Mouse (Mus musculus): Measurements from ENCODE around the gene Ms4a2. TPM values are rescaled to one million over a fixed set of nuclear protein-coding genes. Genes with fewer than 3 reads are reported as not detected.
A peak's percentile ranks its signal among the peaks of the same experiment; 100 is the strongest.

The Ms4a2 gene
- total RNA-seq, 2 experiments from 2014 or later = not detected

DNA sequence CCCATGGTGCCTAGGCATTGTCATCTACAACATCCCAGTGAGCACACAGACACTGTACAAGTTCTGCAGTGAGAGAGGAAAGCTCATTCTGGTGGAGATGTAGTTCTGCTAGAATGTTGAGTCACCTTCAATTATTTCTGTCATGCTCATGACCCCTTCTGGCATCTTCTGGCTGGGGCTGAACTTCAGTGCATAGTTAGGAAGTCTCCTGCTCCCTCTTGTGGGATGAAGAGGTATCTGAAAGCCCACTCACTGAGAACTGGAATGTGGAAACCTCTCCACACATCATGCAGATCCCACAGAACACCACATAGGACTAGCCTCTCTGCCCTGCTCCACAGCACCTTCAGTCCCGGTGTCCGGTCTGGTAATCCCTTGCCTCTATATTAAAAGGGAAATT lies 21.5 kb downstream of the Ms4a2 start:
- intact Hi-C loops (cut with DNase I) = loop anchor here (5.0 kb wide), 1 partner anchor 250 kb away; no protein-coding TSS in a partner anchor
- peak; percentile 47 to 58 for DNase-seq (ENCODE audit: low spot score in 2 of 2)

DNA sequence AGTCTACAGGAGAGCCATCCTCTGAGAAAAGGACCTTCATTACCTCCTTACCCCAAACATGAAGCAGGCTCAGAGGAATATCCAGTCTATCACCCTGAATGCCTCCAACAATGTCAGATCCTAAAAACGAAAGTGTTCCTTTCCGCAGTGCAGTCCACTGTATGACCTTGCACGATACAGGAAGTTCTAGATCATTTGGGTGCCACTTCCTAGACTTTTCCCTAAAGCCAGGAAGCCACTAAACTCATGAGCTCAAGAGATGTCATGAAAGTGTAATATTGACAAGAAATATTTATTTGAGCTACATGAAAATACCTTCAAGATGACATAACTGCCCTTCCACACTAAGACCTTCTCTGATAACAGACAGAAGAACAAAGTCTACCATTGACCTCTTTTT lies 22.2 kb downstream of the Ms4a2 start:
- no peak for DNase-seq (ENCODE audit: low spot score in 2 of 2)
- intact Hi-C loops (cut with DNase I) = loop anchor here (5.0 kb wide), 1 partner anchor 249 kb away; no protein-coding TSS in a partner anchor

DNA sequence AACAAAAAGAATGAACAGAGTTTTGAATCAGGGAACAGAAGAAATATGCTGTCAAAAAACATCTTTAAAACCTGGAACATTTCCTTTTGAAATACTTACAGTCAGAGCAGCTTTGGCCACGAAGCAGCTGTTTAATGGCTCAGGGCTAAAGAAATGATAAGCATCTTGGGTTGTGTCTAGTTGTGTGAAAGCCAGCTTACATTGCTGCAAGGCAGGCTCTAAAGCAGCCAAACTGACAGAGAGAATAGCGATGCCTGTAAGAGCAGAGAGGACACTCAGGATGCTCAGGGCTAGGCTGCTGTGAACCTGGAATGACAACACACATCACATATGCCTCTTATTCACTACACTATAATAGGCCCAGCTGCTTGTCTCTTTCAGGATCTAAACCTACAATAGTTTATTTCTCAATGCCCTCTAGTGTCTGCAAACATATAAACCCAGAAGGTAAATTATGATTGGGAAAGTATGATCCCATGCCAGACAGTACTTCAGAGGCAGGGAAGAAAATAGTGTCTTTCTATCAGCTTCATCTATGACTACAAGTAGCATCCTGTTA lies 33.5 kb downstream of the Ms4a2 start:
- intact Hi-C loops (cut with DNase I) = no loop called here
- DNase-seq (ENCODE audit: low spot score in 2 of 2) = no peak

DNA sequence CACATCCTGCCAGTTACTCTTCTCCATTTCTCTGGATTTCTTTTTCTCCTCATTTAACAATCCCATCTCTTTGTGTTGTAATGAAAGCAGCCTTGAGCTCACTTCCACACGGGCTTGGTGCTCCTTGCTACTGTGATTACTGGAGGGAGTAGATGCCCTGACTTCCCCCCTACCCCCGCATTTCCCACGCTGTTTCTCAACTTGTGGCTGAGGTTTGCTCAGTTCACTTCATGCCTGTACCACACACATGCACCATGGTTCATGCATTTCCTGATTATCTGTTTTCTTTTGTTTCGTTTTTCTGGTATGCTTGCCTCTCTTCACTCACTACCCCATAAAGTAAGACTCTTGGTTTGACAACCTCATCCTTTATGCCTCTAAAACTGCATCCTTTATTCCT lies 34.3 kb downstream of the Ms4a2 start:
- intact Hi-C loops (cut with DNase I) = no loop called here
- DNase-seq (ENCODE audit: low spot score in 2 of 2) = no peak

DNA sequence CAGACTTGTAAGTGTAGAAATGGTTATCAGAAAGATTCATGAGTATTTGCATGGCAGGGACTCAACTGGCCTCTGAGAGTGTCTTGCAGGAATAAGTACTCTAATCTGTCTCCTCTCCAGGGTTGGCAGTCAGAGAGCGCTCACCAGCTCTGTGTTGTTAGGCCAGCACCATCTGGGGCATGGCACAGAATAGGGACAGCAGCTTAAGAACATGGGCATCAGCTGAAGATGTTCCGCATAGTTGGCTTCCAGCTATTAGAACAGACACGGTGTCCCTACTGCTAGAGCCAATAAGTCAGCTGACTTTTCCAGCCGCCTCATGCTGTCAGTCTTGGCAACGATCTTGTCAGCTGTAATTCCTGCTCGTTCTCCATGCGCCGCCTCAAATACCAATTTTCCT lies 48.6 kb downstream of the Ms4a2 start:
- intact Hi-C loops (cut with DNase I) = no loop called here
- no peak for DNase-seq (ENCODE audit: low spot score in 2 of 2)

Other genes starting within 250 kb of the Ms4a2 start
- 1 to 10 TPM in 1 of 2 experiments, under 1 TPM in 1; 0.97 to 1.8 TPM for gene Ms4a4a, start 248.2 kb downstream of the Ms4a2 start, total RNA-seq (2021)
- gene Ms4a4c, start 218.9 kb downstream of the Ms4a2 start, total RNA-seq (2021) = not detected
- not detected for gene Ms4a4b, start 180.2 kb downstream of the Ms4a2 start, total RNA-seq (2021)
- gene Ms4a6c, start 154.4 kb downstream of the Ms4a2 start, total RNA-seq (2021) = 1 to 10 TPM; 1.8 to 2.2 TPM
- gene Gm8369, start 137.8 kb downstream of the Ms4a2 start, total RNA-seq (2021) = under 1 TPM; 0.31 to 0.53 TPM
- 1 to 10 TPM; 1.2 to 4.3 TPM for gene Ms4a6b, start 107.2 kb downstream of the Ms4a2 start, total RNA-seq (2021)
- gene Ms4a4d, start 86.9 kb downstream of the Ms4a2 start, total RNA-seq (2021) = not detected
- under 1 TPM; 0.87 to 0.99 TPM for gene Ms4a6d, start 18.9 kb downstream of the Ms4a2 start, total RNA-seq (2021)
- gene Ms4a3, start 17.1 kb upstream of the Ms4a2 start, total RNA-seq (2021) = not detected
- not detected for gene Oosp2, start 36.8 kb upstream of the Ms4a2 start, total RNA-seq (2021)
- not detected for gene Oosp1, start 67.4 kb upstream of the Ms4a2 start, total RNA-seq (2021)
- gene Oosp3, start 73.3 kb upstream of the Ms4a2 start, total RNA-seq (2021) = not detected
- not detected for gene Gif, start 123.8 kb upstream of the Ms4a2 start, total RNA-seq (2021)
- 10 to 100 TPM; 40.1 to 43.7 TPM for gene Mrpl16, start 146.7 kb upstream of the Ms4a2 start, total RNA-seq (2021)
- 10 to 100 TPM; 18.0 to 20.0 TPM for gene Stx3, start 195.7 kb upstream of the Ms4a2 start, total RNA-seq (2021)
- gene Olfr1417, start 215.5 kb upstream of the Ms4a2 start, total RNA-seq (2021) = not detected
- gene Olfr1418, start 237.3 kb upstream of the Ms4a2 start, total RNA-seq (2021) = not detected

Measured in left cerebral cortex, postnatal 14 days (tissue).